Mouse (Mus musculus): Measurements from ENCODE around the gene Eid2b. TPM values are rescaled to one million over a fixed set of nuclear protein-coding genes. Genes with fewer than 3 reads are reported as not detected.
"Not testable (repeated sequence)": the region's sequence is repeated elsewhere in the genome, so short reads cannot be mapped to it uniquely, and the experiment has no call there.

Gene Eid2b
- 10 to 100 TPM; 10.1 to 10.2 TPM for total RNA-seq (2021)

DNA sequence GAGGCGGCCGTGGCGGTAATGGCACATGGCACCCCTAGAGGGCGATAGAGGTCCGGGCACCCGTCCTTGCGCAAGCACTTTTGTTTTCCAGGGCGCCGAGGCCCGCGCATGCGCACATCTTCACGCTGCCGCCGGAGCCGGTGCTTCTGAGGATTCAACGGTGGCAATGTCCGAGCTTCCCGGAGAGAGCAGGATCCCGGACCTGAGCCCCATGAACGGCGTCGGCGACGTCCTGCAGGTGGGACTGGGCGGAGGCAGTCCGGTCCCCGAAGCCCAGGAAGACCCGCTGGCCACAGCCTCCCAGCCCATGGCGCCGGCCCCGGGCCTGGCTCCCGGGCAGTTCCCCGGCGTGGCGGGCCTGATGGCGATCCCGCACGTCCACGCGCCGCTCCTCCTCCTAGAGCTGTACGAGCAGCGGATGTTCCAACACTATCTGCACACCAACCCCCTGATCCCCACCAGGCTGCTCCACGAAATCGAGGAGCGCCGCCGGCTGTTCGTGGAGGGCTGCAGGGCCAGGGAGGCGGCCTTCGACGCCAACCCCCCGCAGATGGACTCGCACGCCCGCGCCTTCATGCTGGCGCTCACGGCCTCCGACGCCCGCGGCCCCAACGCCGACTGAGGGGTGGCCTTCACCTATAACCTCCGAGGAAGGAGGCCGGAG is at the start of gene Eid2b:
Gene Eid2b (plus strand): TSS at position 125 of the 664 bp plus-strand sequence.
- DNase-seq (ENCODE audit: low spot score) = peak; percentile 87
- intact Hi-C loops (cut with DNase I) = loop anchor here (2.0 to 5.0 kb wide), 3 partner anchors 25 to 95 kb away; partner anchors contain the start of gene Dll3

DNA sequence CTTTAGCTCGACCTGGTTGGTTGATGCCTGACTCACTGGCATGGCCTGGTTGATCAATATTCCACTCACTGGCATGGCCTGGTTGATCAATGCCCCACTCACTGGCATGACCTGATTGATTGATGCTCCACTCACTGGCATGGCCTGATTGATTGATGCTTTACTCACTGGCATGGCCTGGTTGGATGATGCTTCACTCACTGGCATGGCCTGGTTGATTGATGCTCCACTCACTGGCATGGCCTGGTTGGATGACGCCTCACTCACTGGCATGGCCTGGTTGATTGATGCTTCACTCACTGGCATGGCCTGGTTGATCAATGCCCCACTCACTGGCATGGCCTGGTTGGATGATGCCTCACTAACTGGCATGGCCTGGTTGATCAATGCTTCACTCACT is 33.6 kb upstream of the Eid2b start:
- DNase-seq (ENCODE audit: low spot score); intact Hi-C loops (cut with DNase I): not testable (repeated sequence)

DNA sequence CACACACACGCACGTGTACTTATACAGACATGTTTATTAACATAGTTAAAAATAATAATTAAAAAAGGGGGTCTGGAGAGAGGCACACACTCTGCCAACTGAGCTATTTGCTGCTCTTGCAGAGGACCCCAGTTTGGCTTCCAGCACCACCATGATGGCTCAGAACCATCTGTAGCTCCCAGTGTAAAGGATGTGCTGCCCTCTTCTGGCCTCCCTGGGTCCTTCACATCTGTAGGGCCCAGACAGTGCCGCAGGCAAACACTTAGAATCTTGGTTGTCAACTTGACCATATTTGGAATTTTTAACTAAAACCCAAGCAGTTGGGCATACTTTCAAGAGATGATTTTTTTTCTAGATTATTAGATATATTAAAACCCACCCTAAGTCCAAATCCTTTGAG is 28.6 kb upstream of the Eid2b start:
- DNase-seq (ENCODE audit: low spot score) = no peak
- intact Hi-C loops (cut with DNase I) = no loop called here

GRCm38 (mm10) chr7:28251976-28252375 is 25.6 kb upstream of the Eid2b start:
- no peak for DNase-seq (ENCODE audit: low spot score)
- intact Hi-C loops (cut with DNase I) = no loop called here

DNA sequence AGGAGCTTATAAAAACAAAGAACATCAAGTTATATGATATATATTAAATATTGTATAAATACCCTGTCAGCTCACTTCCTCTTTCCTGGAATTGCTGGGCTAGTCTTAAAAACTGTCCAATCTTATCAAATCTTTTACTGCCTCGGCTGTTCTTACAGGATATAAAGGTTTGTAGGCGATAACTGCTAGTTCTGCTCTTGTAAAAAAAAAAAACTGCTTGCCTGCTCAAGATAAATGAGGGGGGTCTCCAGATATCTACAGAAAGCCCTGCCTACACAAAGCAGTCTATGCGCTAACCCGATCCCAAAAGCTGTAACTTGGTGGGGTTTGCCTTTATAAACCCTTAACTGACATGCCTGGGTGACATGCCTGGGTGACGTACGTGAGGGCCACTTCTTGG is 22.9 kb upstream of the Eid2b start:
- intact Hi-C loops (cut with DNase I) = no loop called here
- no peak for DNase-seq (ENCODE audit: low spot score)

- intact Hi-C loops (cut with DNase I) = no loop called here
- no peak for DNase-seq (ENCODE audit: low spot score)
Measured at GRCm38 (mm10) chr7:28255476-28255875, 22.1 kb upstream of the Eid2b start.

DNA sequence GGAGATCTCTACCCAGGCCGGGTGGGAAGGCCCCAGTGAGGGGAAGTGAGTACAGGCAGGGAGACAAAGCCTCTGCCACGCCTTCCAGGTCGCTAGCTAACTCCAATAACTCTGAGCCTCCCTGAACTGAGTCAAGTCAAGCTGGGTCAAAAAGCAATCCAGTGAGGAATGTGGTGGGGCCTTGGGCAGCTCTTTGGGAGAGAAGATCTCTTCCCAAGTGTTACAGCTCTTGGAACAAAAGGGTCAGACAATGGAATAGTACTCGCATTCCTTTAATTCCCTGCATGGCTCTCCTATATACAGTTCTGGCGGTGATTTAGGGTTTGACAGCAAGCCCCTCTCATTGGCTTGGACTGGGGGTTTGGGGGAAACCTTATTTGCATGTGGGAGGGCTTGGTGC is 14.7 kb upstream of the Eid2b start:
- intact Hi-C loops (cut with DNase I) = no loop called here
- DNase-seq (ENCODE audit: low spot score) = no peak

GRCm38 (mm10) chr7:28263786-28264185 is 13.8 kb upstream of the Eid2b start:
- no peak for DNase-seq (ENCODE audit: low spot score)
- intact Hi-C loops (cut with DNase I) = no loop called here

GRCm38 (mm10) chr7:28265391-28265790 is 12.1 kb upstream of the Eid2b start:
- no peak for DNase-seq (ENCODE audit: low spot score)
- intact Hi-C loops (cut with DNase I) = no loop called here

DNA sequence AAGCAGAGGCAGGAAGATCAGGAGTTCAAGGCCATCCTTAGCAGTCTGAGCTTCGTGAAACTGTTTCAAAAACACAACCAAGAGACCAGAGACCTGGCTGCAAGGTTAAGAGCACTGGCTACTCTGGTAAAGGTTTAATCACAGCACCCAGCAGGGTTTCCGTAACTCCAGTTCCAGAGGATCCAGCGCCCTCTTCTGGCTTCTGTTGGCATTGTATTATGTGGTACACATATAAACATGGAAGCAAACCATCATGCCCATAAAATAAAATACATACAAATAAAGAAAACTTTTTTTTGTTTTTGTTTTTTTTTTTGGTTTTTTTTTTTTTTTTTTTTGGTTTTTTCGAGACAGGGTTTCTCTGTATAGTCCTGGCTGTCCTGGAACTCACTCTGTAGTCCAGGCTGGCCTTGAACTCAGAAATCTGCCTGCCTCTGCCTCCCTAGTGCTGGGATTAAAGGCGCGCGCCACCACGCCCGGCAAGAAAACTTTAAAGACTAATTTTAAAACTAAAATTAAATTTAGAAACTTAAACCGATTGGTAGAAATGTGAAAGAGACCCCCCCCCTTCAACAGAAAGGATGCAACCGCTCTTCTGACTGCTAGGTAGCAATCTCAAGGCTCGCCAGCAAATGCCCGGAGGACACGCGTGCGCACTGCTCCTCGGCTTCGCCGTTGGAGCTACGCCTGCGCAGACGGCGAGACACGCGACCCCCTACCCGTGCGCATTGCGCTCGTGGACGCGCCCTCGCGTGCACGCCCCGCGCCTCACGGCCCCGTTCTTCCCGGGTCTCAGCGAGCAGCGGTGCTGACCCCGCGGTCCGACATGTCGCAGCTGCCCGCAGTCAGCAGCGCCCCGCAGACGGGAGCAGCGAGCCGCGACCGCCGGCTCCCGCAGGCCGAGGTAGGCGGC is 10.2 kb upstream of the Eid2b start, which contains the start of gene Eid2:
Gene Eid2 (plus strand): TSS at position 753 of the 913 bp plus-strand sequence.
- DNase-seq (ENCODE audit: low spot score) = peak; percentile 58
- intact Hi-C loops (cut with DNase I) = no loop called here

DNA sequence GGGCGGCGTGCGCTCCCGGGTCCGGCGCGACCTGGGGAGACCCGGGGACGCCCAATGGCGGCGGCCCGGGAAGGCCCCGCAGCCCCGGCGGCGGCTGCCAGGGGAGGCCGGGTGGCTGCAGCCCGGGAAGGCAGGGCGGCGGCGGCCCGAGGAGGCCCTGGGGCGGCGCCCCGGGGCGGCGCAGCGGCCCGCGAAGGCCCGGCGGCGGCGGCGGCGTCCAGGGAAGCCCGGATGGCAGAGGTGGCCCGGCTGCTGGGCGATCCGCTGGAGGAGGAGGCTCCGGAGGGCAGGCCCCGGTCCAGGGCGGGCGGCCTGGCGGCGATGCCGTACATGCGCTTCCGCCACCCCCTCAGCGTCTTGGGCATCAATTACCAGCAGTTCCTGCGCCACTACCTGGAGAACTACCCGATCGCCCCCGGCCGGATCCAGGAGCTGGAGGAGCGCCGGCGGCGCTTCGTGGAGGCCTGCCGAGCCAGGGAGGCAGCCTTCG is 9.5 kb upstream of the Eid2b start:
- intact Hi-C loops (cut with DNase I) = no loop called here
- peak; percentile 29 for DNase-seq (ENCODE audit: low spot score)

- DNase-seq (ENCODE audit: low spot score) = no peak
- intact Hi-C loops (cut with DNase I) = no loop called here
Measured at GRCm38 (mm10) chr7:28268576-28268975, 9.0 kb upstream of the Eid2b start.

DNA sequence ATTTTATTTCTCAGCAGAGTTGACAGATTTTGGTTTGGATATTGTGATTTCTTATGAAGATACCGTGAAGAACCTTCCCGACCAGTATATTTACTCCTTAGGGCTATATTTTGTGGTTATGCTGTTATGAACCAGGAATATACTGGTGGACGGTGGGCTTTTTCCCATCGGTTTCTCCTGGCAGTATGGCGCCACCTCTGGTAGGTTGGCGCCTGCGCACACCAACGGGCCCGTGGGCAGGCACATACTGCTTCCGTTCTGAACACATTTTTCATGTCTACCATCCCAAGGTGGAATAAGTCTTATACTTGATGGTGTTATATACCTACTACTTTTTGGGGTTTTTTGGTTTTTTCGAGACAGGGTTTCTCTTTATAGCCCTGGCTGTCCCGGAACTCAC is 8.2 kb upstream of the Eid2b start:
- DNase-seq (ENCODE audit: low spot score) = no peak
- intact Hi-C loops (cut with DNase I) = no loop called here

GRCm38 (mm10) chr7:28271761-28272160 is 5.8 kb upstream of the Eid2b start:
- intact Hi-C loops (cut with DNase I) = no loop called here
- no peak for DNase-seq (ENCODE audit: low spot score)

DNA sequence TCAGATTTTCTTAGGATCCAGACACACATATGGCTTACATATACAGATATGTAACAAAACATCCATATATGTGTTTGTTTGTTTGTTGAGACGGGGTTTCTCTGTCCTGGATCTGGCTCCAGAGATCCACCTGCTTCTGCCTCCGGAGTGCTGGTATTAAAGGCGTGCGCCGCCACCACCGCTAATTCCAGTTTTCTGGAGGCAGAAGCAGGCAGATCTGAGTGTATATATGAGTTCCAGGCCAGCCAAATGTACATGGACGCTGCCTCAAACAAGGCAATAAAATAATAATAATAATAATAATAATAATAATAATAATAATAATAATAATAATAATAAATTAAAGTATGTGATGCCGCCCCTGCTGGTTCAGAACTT is 313 bp upstream of the Eid2b start:
- intact Hi-C loops (cut with DNase I) = loop anchor here (5.0 kb wide), 2 partner anchors 70 to 95 kb away; no protein-coding TSS in a partner anchor
- DNase-seq (ENCODE audit: low spot score) = no peak

- intact Hi-C loops (cut with DNase I) = loop anchor here (2.0 to 5.0 kb wide), 3 partner anchors 25 to 96 kb away; partner anchors contain the start of gene Dll3
- no peak for DNase-seq (ENCODE audit: low spot score)
Measured at GRCm38 (mm10) chr7:28278279-28278652, 727 bp downstream of the Eid2b start.

GRCm38 (mm10) chr7:28280630-28281029 is 3.1 kb downstream of the Eid2b start:
- intact Hi-C loops (cut with DNase I) = no loop called here
- DNase-seq (ENCODE audit: low spot score) = no peak

DNA sequence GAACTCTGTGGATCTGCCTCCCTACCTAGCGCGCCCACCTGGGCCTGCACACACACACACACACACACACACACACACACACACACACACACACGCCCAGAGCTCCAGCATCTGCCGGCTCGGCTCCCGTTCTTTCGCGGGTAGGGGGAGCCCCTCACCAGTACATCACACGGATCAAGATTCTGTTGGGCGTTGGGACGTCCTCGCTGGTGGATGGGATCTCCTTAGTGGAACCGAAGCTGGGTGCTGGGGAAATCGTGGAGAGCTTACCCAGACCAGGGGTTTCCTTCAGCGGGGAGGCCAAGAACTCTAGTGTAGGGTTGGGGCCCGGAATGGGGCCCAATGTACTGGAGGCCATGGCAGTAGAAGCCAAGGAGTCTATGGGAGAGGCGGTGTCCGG is 12.6 kb downstream of the Eid2b start:
- DNase-seq (ENCODE audit: low spot score) = no peak
- intact Hi-C loops (cut with DNase I) = loop anchor here (10.0 kb wide), 1 partner anchor 235 kb away; the partner anchor contains the start of gene Psmc4

- intact Hi-C loops (cut with DNase I) = loop anchor here (10.0 kb wide), 1 partner anchor 236 kb away; the partner anchor contains the start of gene Psmc4
- DNase-seq (ENCODE audit: low spot score) = no peak
Measured at GRCm38 (mm10) chr7:28290638-28291590, 13.4 kb downstream of the Eid2b start, which contains the start of gene Selenov. Selenov (minus strand) TSS chr7:28291186.

Data from heart, postnatal 25 days (tissue).